Mouse (Mus musculus) hindbrain, embryonic 15.5 days (tissue): ENCODE measurements around the gene Far2. TPM values are rescaled to one million over a fixed set of nuclear protein-coding genes. Genes with fewer than 3 reads are reported as not detected.

Experiments used
- ATAC-seq: fragments of 200-750 bp; cut with Nextera tagmentation; 2 replicates; pipeline ENCODE4 v1.8.0; 2017; ENCODE audit warnings: low read depth, moderate number of reproducible peaks, moderate TSS enrichment; ENCODE audit not compliant: low FRiP score
- H3K27ac ChIP-seq: fragments of 300-500 bp; sonication (generic); replicated peaks from 2 replicates; pipeline ENCODE4 v1.5.1; 2015; ENCODE audit warnings: mild to moderate bottlenecking, inconsistent platforms
- H3K27me3 ChIP-seq: fragments of 300-500 bp; sonication (generic); 2 replicates; pipeline ENCODE4 v1.6.1; 2015; ENCODE audit warnings: control low read depth, inconsistent platforms
- H3K36me3 ChIP-seq: fragments of 300-500 bp; sonication (generic); 2 replicates; pipeline ENCODE4 v1.6.1; 2015; ENCODE audit warnings: control low read depth, inconsistent platforms
- H3K4me1 ChIP-seq: fragments of 300-500 bp; sonication (generic); replicated peaks from 2 replicates; pipeline ENCODE4 v1.6.1; 2015; ENCODE audit warnings: control low read depth, inconsistent platforms
- H3K4me2 ChIP-seq: fragments of 300-500 bp; sonication (generic); 2 replicates; pipeline ENCODE4 v1.6.1; 2015; ENCODE audit warnings: moderate library complexity, mild to moderate bottlenecking, inconsistent platforms
- H3K4me3 ChIP-seq: fragments of 300-500 bp; sonication (generic); 2 replicates; pipeline ENCODE4 v1.5.1; 2015; ENCODE audit warnings: mild to moderate bottlenecking, inconsistent platforms
- H3K9ac ChIP-seq: fragments of 300-500 bp; sonication (generic); 2 replicates; pipeline ENCODE4 v1.6.1; 2015; ENCODE audit warnings: inconsistent platforms
- H3K9me3 ChIP-seq: fragments of 300-500 bp; sonication (generic); 2 replicates; pipeline ENCODE4 v1.6.1; 2016; ENCODE audit warnings: control low read depth, inconsistent platforms
- WGBS: fragments of 180-500 bp; shearing (Covaris S2); methylation state at CpG from one replicate; pipeline ENCODE4 v1.1.7; 2015; 5-methylcytosine and 5-hydroxymethylcytosine counted together
- polyA plus RNA-seq: library from polyadenylated mRNA; unstranded; fragments of >200 nt; fragmentation: Nextera tagmentation; extraction: Ambion mirVana; gene quantifications from 2 replicates; pipeline ENCODE4 v1.2.1, GENCODE M21; 2015

Far2 gene
- polyA plus RNA-seq, 1 experiment from 2014 or later: 27.1 TPM

DNA sequence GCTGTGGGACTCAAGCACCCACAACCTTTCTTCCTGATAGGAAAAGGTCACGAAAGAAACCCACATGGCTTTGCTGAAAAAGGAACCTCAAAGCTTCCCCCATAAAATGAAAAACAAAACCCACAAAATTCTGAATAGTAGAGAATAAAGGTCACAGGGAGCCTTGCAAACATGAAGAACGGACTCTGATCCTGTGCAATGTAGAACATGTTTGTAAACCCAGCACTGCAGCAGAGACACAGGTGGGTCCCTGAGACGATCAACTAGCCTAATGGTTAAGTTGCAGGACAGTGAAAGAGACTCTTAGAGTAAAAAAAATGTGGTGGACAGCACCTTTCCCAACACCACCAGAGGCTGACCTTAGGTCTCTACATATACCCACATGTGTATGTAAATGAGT is 152.7 kb downstream of the Far2 start:
- Histone ChIP-seq H3K9ac (no peak overlapping the region), H3K4me1 (no peaks in the 10 kb centered on the region), H3K27ac (no peak overlapping the region), H3K4me3 (no peak overlapping the region), H3K36me3 (peaks cover 59% of the 10 kb centered on the region), H3K4me2 (no peak overlapping the region), H3K27me3 (no peaks in the 10 kb centered on the region), H3K9me3 (no peaks in the 10 kb centered on the region)
- 98% methylated on average over 3 of the region's 3 CpGs for WGBS
- no peak for ATAC-seq

DNA sequence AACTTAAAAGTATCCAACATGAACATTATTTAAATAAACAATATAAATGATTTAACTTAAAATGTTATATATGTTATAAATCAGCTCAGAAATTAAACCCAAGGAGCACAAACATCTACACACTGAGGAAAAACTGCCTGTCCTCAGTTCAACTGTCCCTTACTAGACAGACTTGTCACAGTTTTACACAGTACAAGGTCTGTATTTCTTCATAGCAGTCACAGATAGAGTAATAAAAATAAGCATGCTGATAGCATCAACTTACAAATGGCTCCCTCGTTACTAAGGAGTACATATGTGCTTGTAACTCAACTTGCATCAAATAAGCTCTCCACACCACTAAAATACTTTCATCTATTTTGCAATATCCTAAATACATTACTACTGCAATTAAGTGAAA is 158.1 kb downstream of the Far2 start:
- peaks cover 32% of the 10 kb centered on the region for H3K36me3 ChIP-seq
- no peak overlapping the region for H3K27ac ChIP-seq
- H3K27me3 ChIP-seq: no peaks in the 10 kb centered on the region
- peaks cover 1% of the 10 kb centered on the region for H3K4me1 ChIP-seq
- no peak overlapping the region for H3K9ac ChIP-seq
- no peak overlapping the region for H3K4me3 ChIP-seq
- 87% methylated on average over 1 of the region's 1 CpGs for WGBS
- no peak overlapping the region for H3K4me2 ChIP-seq
- ATAC-seq: no peak
- H3K9me3 ChIP-seq: no peaks in the 10 kb centered on the region

DNA sequence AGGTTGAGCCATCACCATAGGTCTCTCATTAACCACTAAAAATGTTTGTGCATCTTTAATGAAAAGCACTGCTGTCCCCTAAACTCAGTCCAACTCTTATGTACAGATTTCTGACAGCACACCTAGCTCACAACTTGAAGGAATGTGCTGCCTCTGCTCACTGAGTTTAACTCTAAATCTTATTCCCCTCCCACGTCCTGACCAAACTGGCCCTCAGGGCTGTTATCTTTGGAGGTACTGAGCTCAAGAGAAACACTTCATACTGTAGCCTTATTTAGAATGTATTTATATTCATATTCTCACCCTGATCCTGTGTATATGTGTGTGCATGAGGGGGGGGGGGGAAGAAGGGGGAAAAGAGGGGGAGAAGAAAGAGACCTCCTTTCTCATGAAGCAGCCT is 160.5 kb downstream of the Far2 start:
- Histone ChIP-seq H3K27me3 (no peaks in the 10 kb centered on the region), H3K9me3 (no peaks in the 10 kb centered on the region), H3K36me3 (peaks cover 15% of the 10 kb centered on the region), H3K4me1 (peaks cover 13% of the 10 kb centered on the region), H3K9ac (no peak overlapping the region), H3K27ac (no peak overlapping the region), H3K4me2 (no peak overlapping the region), H3K4me3 (no peak overlapping the region)
- ATAC-seq: no peak
- WGBS: 86% methylated on average over 1 of the region's 1 CpGs

DNA sequence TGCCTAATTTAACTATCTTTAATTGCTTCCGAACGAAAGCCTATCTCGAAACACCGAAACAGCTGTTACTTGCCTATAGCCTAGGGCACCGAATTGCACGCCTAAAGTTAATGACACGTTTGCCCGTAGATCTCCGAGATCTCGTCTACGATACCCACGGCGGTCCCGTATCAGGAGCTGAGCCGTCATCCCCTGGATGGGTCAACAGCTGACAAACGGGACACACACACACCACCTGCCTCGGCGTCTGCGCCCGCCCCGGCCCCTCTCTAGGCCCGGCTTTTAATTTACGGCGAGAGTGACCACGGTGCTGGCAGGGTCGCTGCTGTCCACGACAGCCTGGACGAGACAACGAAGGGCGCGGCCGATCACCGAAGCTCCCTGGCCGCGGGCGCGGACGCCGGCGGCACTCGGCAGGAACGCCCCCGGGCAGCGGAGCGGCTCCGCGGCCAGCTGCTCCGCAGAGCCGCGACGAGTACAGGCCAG is 164.4 kb downstream of the Far2 start:
- Histone ChIP-seq H3K9ac (peak overlapping the region; percentile 98), H3K4me3 (peak overlapping the region; percentile 89), H3K36me3 (no peaks in the 10 kb centered on the region), H3K4me2 (peak overlapping the region; percentile 65), H3K27ac (peak overlapping the region; percentile 90), H3K27me3 (no peaks in the 10 kb centered on the region), H3K4me1 (peaks cover 28% of the 10 kb centered on the region), H3K9me3 (no peaks in the 10 kb centered on the region)
- under 1% methylated on average over 51 of the region's 51 CpGs for WGBS
- peak; percentile 60 for ATAC-seq

DNA sequence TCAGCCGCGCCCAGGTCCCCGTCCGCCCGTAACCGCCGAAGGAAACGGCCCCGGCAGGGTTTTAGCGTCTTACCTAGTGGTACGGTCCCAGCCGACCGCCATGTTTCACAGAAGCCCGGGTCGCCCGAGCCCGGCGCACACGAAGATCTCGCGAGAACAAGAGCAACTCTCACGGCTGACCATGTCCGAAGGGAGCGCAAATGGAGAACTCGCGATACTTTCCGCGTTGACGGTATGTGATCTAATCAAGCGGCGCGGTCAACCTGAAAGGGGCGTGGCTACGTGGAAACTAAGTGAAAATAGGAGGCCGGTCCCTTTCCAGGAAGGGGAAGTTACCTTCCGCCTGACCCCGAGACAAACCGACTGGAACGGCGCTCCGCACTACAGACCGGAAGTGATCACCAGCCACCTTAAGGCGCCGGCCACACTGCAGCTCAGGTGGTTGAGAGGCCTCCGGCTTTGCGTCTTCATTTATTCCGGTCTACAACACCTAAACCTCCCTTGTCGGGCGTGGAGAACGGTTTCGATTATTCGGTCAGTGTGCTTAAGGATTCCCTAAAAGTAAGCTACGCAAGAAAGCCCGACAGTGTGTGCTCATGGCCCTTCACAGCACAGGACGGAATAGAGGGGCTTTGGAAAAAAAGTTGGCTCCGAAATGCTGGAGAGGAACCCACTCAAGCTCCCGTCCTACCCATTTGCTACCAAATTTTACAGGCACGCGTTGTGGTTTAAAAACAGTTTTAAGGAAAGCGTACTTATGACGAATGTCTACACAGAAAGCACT is 165.0 kb downstream of the Far2 start, which contains the start of gene Ergic2:
Gene Ergic2, minus strand, starts transcription at position 478 of the 784 bp plus-strand sequence.
- 1% methylated on average over 61 of the region's 61 CpGs for WGBS

DNA sequence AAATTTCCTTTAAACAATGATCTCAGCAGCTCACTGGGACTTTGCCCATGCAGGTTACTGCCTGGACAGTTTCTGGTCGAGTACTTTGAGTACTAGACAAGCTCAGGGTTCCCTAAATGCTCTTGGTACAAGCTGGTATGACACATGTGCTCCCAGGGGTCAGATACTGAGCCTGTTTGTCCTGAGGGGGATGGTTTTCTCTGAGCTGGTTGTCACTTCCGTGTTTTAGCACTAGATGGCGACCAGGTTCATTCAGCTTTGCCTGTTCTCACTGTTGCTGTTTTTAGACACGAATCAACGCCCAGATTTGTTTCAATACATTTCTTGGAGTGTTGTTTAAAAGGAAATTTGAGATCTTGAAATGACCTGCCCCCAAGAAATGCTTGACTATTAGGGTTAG is 167.7 kb downstream of the Far2 start:
- Histone ChIP-seq H3K4me3 (no peak overlapping the region), H3K4me2 (peak overlapping the region; percentile 17; the same call in 1 of the 2 replicates), H3K27ac (peak overlapping the region; percentile 38; the same call in 1 of the 2 replicates), H3K27me3 (no peaks in the 10 kb centered on the region), H3K9ac (no peak overlapping the region), H3K36me3 (no peaks in the 10 kb centered on the region), H3K9me3 (no peaks in the 10 kb centered on the region), H3K4me1 (peaks cover 28% of the 10 kb centered on the region)
- 10% methylated on average over 5 of the region's 5 CpGs for WGBS
- no peak for ATAC-seq

More for the DNA sequence above, 165.0 kb downstream of the Far2 start, which contains the start of gene Ergic2:
- H3K4me2 ChIP-seq: peak within 1 kb of the TSS; percentile 65
- peak within 1 kb of the TSS; percentile 90 for H3K27ac ChIP-seq
- H3K9me3 ChIP-seq: no peaks in the 10 kb centered on the region
- ATAC-seq: peak; percentile 99
- H3K27me3 ChIP-seq: no peaks in the 10 kb centered on the region
- peak within 1 kb of the TSS; percentile 89 for H3K4me3 ChIP-seq
- H3K36me3 ChIP-seq: no peaks in the 10 kb centered on the region
- peaks cover 28% of the 10 kb centered on the region for H3K4me1 ChIP-seq
- H3K9ac ChIP-seq: peak within 1 kb of the TSS; percentile 98

DNA sequence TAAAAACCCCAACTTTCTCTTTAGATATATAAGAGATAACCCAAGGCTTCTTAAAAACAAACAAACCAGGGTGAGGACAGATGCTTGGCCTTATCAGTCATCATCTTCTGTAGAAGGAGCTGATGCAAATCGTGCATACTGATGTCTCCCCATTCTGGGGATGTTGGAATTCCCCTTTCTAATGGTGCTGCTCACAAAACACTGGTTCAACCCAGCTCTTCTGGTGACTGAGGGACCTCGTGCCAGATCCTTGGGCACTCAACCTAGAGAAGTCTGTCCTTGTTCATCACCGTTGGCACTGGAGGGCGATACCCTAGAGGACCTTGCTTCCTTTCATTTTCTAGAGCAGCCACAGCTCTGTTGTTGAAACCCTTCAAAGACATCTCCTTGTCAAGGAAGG is 169.7 kb downstream of the Far2 start:
- WGBS: 90% methylated on average over 4 of the region's 4 CpGs
- Histone ChIP-seq H3K9me3 (no peaks in the 10 kb centered on the region), H3K4me1 (peaks cover 16% of the 10 kb centered on the region), H3K27ac (no peak overlapping the region), H3K27me3 (no peaks in the 10 kb centered on the region), H3K9ac (no peak overlapping the region), H3K4me3 (no peak overlapping the region), H3K4me2 (no peak overlapping the region), H3K36me3 (no peaks in the 10 kb centered on the region)
- ATAC-seq: no peak

DNA sequence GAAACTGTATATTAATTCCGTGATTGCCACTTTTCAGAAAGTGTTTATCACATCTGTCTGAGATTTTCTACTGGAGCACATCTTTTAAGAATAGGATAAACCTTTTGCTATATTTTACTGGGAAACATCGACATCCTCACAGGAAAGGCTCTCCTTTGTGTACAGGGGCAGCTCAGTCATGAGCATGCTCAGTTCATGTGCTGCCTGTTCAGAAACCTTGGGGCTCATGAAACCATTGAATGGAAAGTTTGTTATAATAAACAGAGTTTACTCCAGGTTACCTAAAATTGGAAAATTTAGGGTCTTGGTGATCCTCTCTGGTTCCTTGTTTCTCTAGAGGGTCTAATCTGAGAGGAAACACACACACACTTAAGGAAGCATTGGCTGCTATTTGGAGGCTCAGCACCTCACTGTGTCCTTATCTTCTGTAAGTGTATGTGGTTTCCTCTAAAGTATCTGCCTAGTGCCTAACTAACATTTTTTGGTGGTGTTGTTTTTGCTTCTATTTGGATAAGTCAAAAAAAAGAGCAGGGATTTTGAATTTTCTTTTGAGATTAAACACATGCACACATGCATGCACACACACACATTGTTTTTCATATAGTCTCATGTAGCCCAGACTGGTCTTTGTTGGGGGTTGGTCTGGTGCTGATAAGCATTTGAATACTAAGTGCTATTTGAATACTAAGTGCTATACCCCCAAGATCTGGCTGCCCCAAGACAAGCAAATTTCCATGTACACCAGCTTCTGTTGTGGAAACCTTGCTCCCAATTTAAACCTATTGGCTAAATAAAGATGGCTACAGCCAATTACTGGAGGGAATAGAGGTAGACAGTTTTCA is 171.4 kb downstream of the Far2 start:
- H3K4me2 ChIP-seq: no peak overlapping the region
- H3K27me3 ChIP-seq: no peaks in the 10 kb centered on the region
- no peak for ATAC-seq
- no peaks in the 10 kb centered on the region for H3K36me3 ChIP-seq
- H3K4me1 ChIP-seq: peaks cover 5% of the 10 kb centered on the region; the same call in 1 of the 2 replicates
- 95% methylated on average over 2 of the region's 2 CpGs for WGBS
- no peak overlapping the region for H3K9ac ChIP-seq
- no peak overlapping the region for H3K27ac ChIP-seq
- H3K9me3 ChIP-seq: no peaks in the 10 kb centered on the region
- no peak overlapping the region for H3K4me3 ChIP-seq

DNA sequence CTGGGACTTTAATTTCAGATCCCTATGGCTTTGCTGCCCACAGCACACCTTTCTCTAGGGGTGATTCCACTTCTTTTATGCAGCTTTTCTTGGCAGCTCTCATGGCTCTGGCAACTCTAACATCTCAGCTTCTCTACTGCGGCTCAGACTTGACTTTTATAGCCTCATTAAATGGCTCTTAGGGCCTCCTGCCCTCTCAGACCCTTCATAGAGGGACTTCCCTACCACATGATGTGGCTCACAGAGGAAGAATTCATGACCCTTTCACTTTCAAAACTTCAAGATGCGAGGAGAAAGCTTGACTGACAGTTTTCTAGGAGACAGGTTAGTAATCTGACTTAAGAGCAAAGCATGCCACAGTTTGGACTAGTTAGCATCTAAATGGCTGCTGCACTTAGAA is 175.6 kb downstream of the Far2 start:
- Histone ChIP-seq H3K4me1 (no peaks in the 10 kb centered on the region), H3K36me3 (no peaks in the 10 kb centered on the region), H3K27ac (no peak overlapping the region), H3K27me3 (no peaks in the 10 kb centered on the region), H3K4me2 (no peak overlapping the region), H3K9ac (no peak overlapping the region), H3K4me3 (no peak overlapping the region), H3K9me3 (no peaks in the 10 kb centered on the region)
- no peak for ATAC-seq
- 70% methylated on average over 2 of the region's 2 CpGs for WGBS

DNA sequence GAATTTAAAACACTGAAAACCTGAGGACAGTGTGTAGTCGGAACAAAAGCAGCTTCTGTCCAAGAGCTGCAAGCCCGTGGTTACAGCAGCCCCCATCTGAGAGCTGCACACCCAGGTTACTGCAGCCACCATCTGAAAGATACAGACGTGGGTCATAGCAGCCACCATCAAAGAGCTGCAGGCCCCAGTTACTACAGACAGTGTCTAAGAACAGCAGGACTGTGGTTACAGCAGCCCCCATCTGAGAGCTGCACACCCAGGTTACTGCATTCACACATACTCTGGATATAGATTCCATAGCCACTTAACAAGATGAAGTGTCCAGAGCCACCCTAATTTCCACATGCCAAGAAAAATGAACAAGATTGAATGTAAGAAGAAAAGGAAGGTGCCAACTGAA is 180.5 kb downstream of the Far2 start:
- Histone ChIP-seq H3K27me3 (no peaks in the 10 kb centered on the region), H3K4me1 (no peaks in the 10 kb centered on the region), H3K9me3 (no peaks in the 10 kb centered on the region), H3K36me3 (no peaks in the 10 kb centered on the region), H3K27ac (no peak overlapping the region), H3K4me2 (no peak overlapping the region), H3K4me3 (no peak overlapping the region), H3K9ac (no peak overlapping the region)
- ATAC-seq: no peak
- 65% methylated on average over 3 of the region's 3 CpGs for WGBS
